11 mouse cellular contexts compared by ENCODE assay signal in genomic region chr6:15841476-15842209, GRCm38 (mm10).
DNase-seq lines count a peak whose midpoint lies in the region; ATAC-seq lines count a peak whose summit lies in the region.
"Had no signal": no experiment of that assay in that cellular context is flagged by ENCODE, and none has a peak within 500 bp of the region (broad histone marks: within the 10 kb centered on the region; RNA-seq: fewer than 3 reads in every experiment).

No protein-coding gene starts in this region.

- DNase-seq in adrenal gland, postnatal 14 days, result peak; percentile 9
- no peak for DNase-seq in adrenal gland, postnatal 10 days
- peak; percentile 24 for DNase-seq in lung, postnatal 25 days (ENCODE audit: low spot score)
- no peak for DNase-seq in lung, postnatal 10 days
- DNase-seq in thymus, postnatal 14 days, result no peak
- DNase-seq in layer of hippocampus, postnatal 25 days (ENCODE audit: extremely low spot score in 1 of 2, low spot score in 1 of 2), result no peak
- DNase-seq: layer of hippocampus, postnatal 36 days; lung, postnatal 4 days; right cerebral cortex, adult 18-20 months had no signal

- ATAC-seq in common myeloid progenitor, adult 5-6 weeks (replicated peaks; ENCODE audit: low read depth, poor library complexity, severe bottlenecking), result peak; percentile 92
- ATAC-seq in neutrophil, adult 5-6 weeks (ENCODE audit: extremely low read depth, insufficient number of reproducible peaks, low FRiP score, poor library complexity, severe bottlenecking), result peak; percentile 94

Comparison
In these comparisons a context has a peak if more than half of its experiments do, and no peak if none do; other contexts are left out.
1. DNase-seq: peak in adrenal gland, postnatal 14 days (single experiment) and lung, postnatal 25 days (single experiment); none in adrenal gland, postnatal 10 days (single experiment), lung, postnatal 10 days (single experiment), thymus, postnatal 14 days (single experiment) and layer of hippocampus, postnatal 25 days (0 of 2).